Mouse (Mus musculus) limb, embryonic 14.5 days (tissue): ENCODE results near the gene Furin. TPM values are rescaled to one million over a fixed set of nuclear protein-coding genes. Genes with fewer than 3 reads are reported as not detected.

Experiments
- ATAC-seq: fragments of 200-750 bp; cut with Nextera tagmentation; 2 replicates; pipeline ENCODE4 v1.8.0; 2017; ENCODE audit warnings: low read depth, moderate number of reproducible peaks, moderate TSS enrichment; ENCODE audit not compliant: low FRiP score
- DNase-seq: peaks from one replicate; pipeline ENCODE4 v3.0.0-alpha.2; 2015; ENCODE audit warnings: low spot score
- H3K27ac ChIP-seq: fragments of 300-500 bp; sonication (generic); replicated peaks from 2 replicates; pipeline ENCODE4 v1.5.1; 2014; ENCODE audit warnings: low read depth, mild to moderate bottlenecking, low read length, moderate library complexity, mixed read lengths
- H3K27me3 ChIP-seq: fragments of 300-500 bp; sonication (generic); 2 replicates; pipeline ENCODE4 v1.6.1; 2014; ENCODE audit warnings: low read length, mixed read lengths; ENCODE audit not compliant: control insufficient read depth, insufficient read depth
- H3K36me3 ChIP-seq: fragments of 300-500 bp; sonication (generic); 2 replicates; pipeline ENCODE4 v1.6.1; 2014; ENCODE audit warnings: mild to moderate bottlenecking, low read length, moderate library complexity, mixed read lengths; ENCODE audit not compliant: control insufficient read depth, insufficient read depth
- H3K4me1 ChIP-seq: fragments of 300-500 bp; sonication (generic); 2 replicates; pipeline ENCODE4 v1.6.1; 2014; ENCODE audit warnings: antibody characterized with exemption, low read length, mixed read lengths; ENCODE audit not compliant: control insufficient read depth, insufficient read depth
- H3K4me2 ChIP-seq: fragments of 300-500 bp; sonication (generic); replicated peaks from 2 replicates; pipeline ENCODE4 v1.6.1; 2014; ENCODE audit warnings: low read depth, mild to moderate bottlenecking, low read length, moderate library complexity; ENCODE audit not compliant: severe bottlenecking
- H3K4me3 ChIP-seq: fragments of 300-500 bp; sonication (generic); replicated peaks from 2 replicates; pipeline ENCODE4 v1.5.1; 2014; ENCODE audit warnings: low read length
- H3K9ac ChIP-seq: fragments of 300-500 bp; sonication (generic); 2 replicates; pipeline ENCODE4 v1.6.1; 2014; ENCODE audit warnings: mild to moderate bottlenecking, low read depth, low read length, moderate library complexity; ENCODE audit not compliant: severe bottlenecking
- H3K9me3 ChIP-seq: fragments of 300-500 bp; sonication (generic); 2 replicates; pipeline ENCODE4 v1.6.1; 2016; ENCODE audit warnings: low read length; ENCODE audit not compliant: control insufficient read depth
- POLR2A ChIP-seq: fragments of 200-500 bp; IDR thresholded peaks from 2 replicates; pipeline ENCODE4 v1.8.0; 2012; ENCODE audit warnings: inconsistent platforms, mild to moderate bottlenecking, moderate library complexity, borderline replicate concordance; ENCODE audit not compliant: insufficient read depth, insufficient read length; ENCODE audit errors: extremely low read depth
- WGBS: fragments of 180-500 bp; shearing (Covaris S2); extraction: QIAGEN DNeasy Blood & Tissue Kit; methylation state at CpG from one replicate; pipeline ENCODE4 v1.1.7; 2014; 5-methylcytosine and 5-hydroxymethylcytosine counted together
- polyA plus RNA-seq, 2 experiments: library from polyadenylated mRNA; depleted of rRNA in 1 of 2; stranded (reverse) in 1 of 2; unstranded in 1 of 2; fragments of >200 nt; fragmentation: Nextera tagmentation in 1 of 2; extraction: Ambion mirVana in 1 of 2; gene quantifications; 2 replicates each; pipeline versions ENCODE4 v1.2.1 to v1.2.3; 2012 to 2014

Furin gene
- polyA plus RNA-seq, 2 experiments = 17.0 to 40.5 TPM

DNA sequence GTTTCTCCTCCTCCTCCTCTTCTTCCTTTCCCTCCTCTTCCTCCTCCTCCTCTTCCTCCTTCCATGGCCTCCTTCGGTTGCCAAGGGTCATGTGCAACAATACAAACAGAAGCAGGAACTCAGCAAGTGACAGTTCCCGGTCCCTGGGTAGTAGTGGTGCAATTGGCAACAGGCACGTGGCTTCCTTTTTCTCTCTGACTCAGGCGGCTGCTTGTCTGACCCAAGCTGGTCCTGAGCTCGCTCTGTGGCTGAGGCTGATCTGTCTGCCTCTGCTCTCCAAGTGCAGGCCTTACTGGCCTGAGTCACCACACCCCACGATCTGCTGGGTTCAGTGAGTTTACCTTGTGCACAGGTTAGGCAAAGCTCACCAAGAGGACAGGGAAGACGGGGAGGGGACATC, 21.1 kb upstream of the Furin start:
- no peaks in the 10 kb centered on the region for H3K9me3 ChIP-seq
- ATAC-seq (no peak), DNase-seq (no peak)
- WGBS = 71% methylated on average over 7 of the region's 7 CpGs
- H3K36me3 ChIP-seq = no peaks in the 10 kb centered on the region
- no peak overlapping the region for H3K4me2 ChIP-seq
- no peaks in the 10 kb centered on the region for H3K27me3 ChIP-seq
- H3K27ac ChIP-seq = no peak overlapping the region
- no peak overlapping the region for H3K4me3 ChIP-seq
- H3K4me1 ChIP-seq = peaks cover 2% of the 10 kb centered on the region; the same call in 1 of the 2 replicates
- TF ChIP-seq POLR2A = no peak
- no peak overlapping the region for H3K9ac ChIP-seq

DNA sequence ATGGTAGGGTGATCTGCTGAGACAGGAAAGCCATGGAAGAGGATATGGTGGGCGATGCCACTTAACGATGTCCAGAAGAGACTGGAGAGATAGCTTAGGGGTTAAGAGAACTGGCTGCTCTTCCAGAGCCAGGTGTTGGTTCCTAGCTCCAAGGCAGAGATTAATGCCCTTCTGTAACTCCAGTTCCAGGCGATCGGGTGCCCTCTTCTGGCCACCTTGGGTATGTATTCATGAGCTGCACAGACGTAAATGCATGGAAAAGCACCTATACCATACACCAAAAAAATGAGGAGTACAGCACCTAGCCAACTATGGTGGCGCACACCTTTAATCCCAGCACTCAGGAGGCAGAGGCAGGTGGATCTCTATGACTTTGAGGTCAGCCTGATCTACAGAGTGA, 19.5 kb upstream of the Furin start:
- DNase-seq (no peak), ATAC-seq (no peak)
- 82% methylated on average over 6 of the region's 6 CpGs for WGBS
- no peak overlapping the region for H3K4me3 ChIP-seq
- TF ChIP-seq POLR2A = no peak
- H3K27me3 ChIP-seq = no peaks in the 10 kb centered on the region
- H3K36me3 ChIP-seq = no peaks in the 10 kb centered on the region
- no peak overlapping the region for H3K4me2 ChIP-seq
- H3K9ac ChIP-seq = no peak overlapping the region
- no peaks in the 10 kb centered on the region for H3K9me3 ChIP-seq
- H3K27ac ChIP-seq = no peak overlapping the region
- H3K4me1 ChIP-seq = peaks cover 2% of the 10 kb centered on the region; the same call in 1 of the 2 replicates

DNA sequence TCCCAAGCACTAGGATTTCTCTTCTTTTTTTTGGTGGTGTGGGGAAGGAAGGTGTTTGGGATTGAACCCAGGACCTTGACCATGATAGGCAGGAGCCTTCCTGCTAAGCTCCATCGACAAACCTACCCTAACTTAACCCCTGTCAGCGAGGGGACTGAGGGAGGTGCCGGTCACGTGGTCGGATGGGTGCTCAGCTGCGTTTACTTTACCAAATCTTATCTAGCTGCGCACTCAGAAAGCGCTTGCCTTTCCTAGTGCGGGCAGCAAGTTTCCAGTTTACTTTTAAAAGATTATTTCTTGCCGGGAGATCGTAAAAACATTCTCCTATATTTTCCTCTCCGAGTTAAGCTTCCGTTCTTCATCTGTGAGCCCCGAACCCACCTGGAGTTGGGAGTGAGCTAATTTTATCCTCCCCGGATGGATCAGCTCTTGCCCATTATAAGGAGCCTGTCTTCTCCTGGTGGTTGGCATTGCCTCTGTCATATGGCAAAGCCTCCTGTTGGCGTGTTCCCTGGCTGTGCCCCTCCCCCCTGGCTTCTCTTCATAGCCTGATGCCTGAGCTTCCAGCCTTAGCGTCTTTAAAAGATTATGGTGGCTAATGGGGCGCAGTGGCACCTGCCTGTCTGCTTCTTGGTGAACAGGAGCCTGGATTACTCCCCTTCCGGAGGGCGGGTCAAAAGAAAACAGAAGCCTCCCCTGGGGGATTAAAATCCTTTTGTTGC, 17.7 kb upstream of the Furin start:
- WGBS = 16% methylated on average over 20 of the region's 20 CpGs
- no peak for ATAC-seq
- peak; percentile 9 for DNase-seq

DNA sequence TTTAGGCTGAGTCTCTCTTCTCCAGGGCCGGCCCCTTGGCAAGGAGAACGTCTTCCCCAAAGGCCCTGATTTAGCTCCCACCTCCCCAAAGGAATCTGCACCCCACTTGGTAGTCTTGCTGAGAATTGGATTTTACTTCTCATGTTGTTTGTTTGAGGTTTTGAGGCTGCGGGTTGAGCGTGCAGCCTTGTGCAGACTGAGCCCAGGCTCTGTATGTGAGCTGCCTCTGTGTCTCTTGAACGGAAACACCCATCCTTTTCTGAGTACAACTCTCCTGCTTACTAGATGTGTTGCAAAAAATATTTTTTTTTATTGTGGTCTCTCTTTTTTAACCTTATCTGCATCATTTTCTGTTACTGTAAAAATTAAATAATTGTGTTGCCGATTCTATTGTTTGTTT, 16.3 kb upstream of the Furin start:
- Histone ChIP-seq H3K4me2 (no peak overlapping the region), H3K4me1 (peaks cover 2% of the 10 kb centered on the region; the same call in 1 of the 2 replicates), H3K27me3 (no peaks in the 10 kb centered on the region), H3K27ac (no peak overlapping the region), H3K36me3 (no peaks in the 10 kb centered on the region), H3K9me3 (no peaks in the 10 kb centered on the region), H3K9ac (no peak overlapping the region), H3K4me3 (no peak overlapping the region)
- no peak for TF ChIP-seq POLR2A
- no peak for DNase-seq
- 88% methylated on average over 6 of the region's 6 CpGs for WGBS
- no peak for ATAC-seq

More for the DNA sequence above, 17.7 kb upstream of the Furin start:
- Histone ChIP-seq H3K36me3 (no peaks in the 10 kb centered on the region), H3K4me2 (peak overlapping the region; percentile 39), H3K4me3 (peak overlapping the region; percentile 17; the same call in 1 of the 2 replicates), H3K9me3 (no peaks in the 10 kb centered on the region), H3K27me3 (no peaks in the 10 kb centered on the region), H3K4me1 (peaks cover 2% of the 10 kb centered on the region; the same call in 1 of the 2 replicates), H3K27ac (no peak overlapping the region), H3K9ac (peak overlapping the region; percentile 26; the same call in 1 of the 2 replicates)
- no peak for TF ChIP-seq POLR2A

DNA sequence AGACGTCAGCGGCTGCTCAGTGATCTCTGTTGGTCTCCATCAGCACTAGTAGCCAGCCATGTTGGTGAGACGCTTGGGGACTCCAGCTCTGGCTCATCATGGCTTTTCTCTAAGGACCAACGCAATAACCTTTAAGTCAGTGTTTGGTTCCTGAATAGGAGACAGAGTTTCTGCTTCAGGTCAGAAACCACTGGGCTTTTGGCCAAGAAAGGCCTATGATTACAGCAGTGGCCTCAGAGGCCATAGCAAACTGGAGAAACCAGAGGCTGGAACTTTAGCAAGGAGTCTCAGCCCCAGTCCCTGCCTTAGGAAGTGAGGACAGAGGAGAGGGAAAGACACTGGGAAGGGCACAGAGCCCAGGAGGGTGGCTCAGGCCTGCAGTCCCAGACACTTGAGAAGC, 15.3 kb upstream of the Furin start:
- Histone ChIP-seq H3K27me3 (no peaks in the 10 kb centered on the region), H3K4me1 (peaks cover 2% of the 10 kb centered on the region; the same call in 1 of the 2 replicates), H3K9ac (no peak overlapping the region), H3K36me3 (no peaks in the 10 kb centered on the region), H3K4me3 (no peak overlapping the region), H3K4me2 (no peak overlapping the region), H3K27ac (no peak overlapping the region), H3K9me3 (no peaks in the 10 kb centered on the region)
- DNase-seq = no peak
- 85% methylated on average over 4 of the region's 4 CpGs for WGBS
- ATAC-seq = no peak
- no peak for TF ChIP-seq POLR2A
